Mouse (Mus musculus): ENCODE data around the gene Gm2663.
"Not testable (repeated sequence)": the region's sequence is repeated elsewhere in the genome, so short reads cannot be mapped to it uniquely, and the experiment has no call there.

Gene Gm2663

GRCm38 (mm10) chr6:40999379-40999778 lies at the start of gene Gm2663:
Gm2663 (minus strand) TSS chr6:40999479.
- DNase-seq (ENCODE audit: low read depth, low spot score), result not testable (repeated sequence)

- no peak for DNase-seq (ENCODE audit: low read depth, low spot score)
Observed at GRCm38 (mm10) chr6:41048602-41049001, 49.3 kb upstream of the Gm2663 start.

GRCm38 (mm10) chr6:41047961-41048360 lies 48.7 kb upstream of the Gm2663 start:
- no peak for DNase-seq (ENCODE audit: low read depth, low spot score)

GRCm38 (mm10) chr6:41047202-41047601 lies 47.9 kb upstream of the Gm2663 start:
- DNase-seq (ENCODE audit: low read depth, low spot score), result no peak

- no peak for DNase-seq (ENCODE audit: low read depth, low spot score)
Observed at GRCm38 (mm10) chr6:41046553-41046952, 47.3 kb upstream of the Gm2663 start.

GRCm38 (mm10) chr6:41044753-41045152 lies 45.5 kb upstream of the Gm2663 start:
- DNase-seq (ENCODE audit: low read depth, low spot score), result no peak

GRCm38 (mm10) chr6:41044314-41044713 lies 45.0 kb upstream of the Gm2663 start:
- no peak for DNase-seq (ENCODE audit: low read depth, low spot score)

- no peak for DNase-seq (ENCODE audit: low read depth, low spot score)
Observed at GRCm38 (mm10) chr6:41035409-41035808, 36.1 kb upstream of the Gm2663 start, which contains the start of gene 2210010C04Rik. 2210010C04Rik (minus strand) TSS chr6:41035509.

- no peak for DNase-seq (ENCODE audit: low read depth, low spot score)
Observed at GRCm38 (mm10) chr6:41032802-41033201, 33.5 kb upstream of the Gm2663 start.

- DNase-seq (ENCODE audit: low read depth, low spot score), result no peak
Observed at GRCm38 (mm10) chr6:41032231-41032630, 33.0 kb upstream of the Gm2663 start.

- DNase-seq (ENCODE audit: low read depth, low spot score), result no peak
Observed at GRCm38 (mm10) chr6:41030821-41031220, 31.5 kb upstream of the Gm2663 start.

GRCm38 (mm10) chr6:41027053-41027452 lies 27.8 kb upstream of the Gm2663 start:
- no peak for DNase-seq (ENCODE audit: low read depth, low spot score)

GRCm38 (mm10) chr6:41025873-41026650 lies 26.8 kb upstream of the Gm2663 start:
- no peak for DNase-seq (ENCODE audit: low read depth, low spot score)

GRCm38 (mm10) chr6:41019140-41019539 lies 19.9 kb upstream of the Gm2663 start:
- no peak for DNase-seq (ENCODE audit: low read depth, low spot score)

GRCm38 (mm10) chr6:41018629-41019028 lies 19.4 kb upstream of the Gm2663 start:
- no peak for DNase-seq (ENCODE audit: low read depth, low spot score)

- no peak for DNase-seq (ENCODE audit: low read depth, low spot score)
Observed at GRCm38 (mm10) chr6:41015065-41015464, 15.8 kb upstream of the Gm2663 start.

GRCm38 (mm10) chr6:40964454-40964853 lies 34.8 kb downstream of the Gm2663 start, which contains the start of gene 1810009J06Rik:
1810009J06Rik (plus strand) TSS chr6:40964754.
- DNase-seq (ENCODE audit: low read depth, low spot score), result not testable (repeated sequence)

GRCm38 (mm10) chr6:40953716-40954115 lies 45.6 kb downstream of the Gm2663 start:
- no peak for DNase-seq (ENCODE audit: low read depth, low spot score)

GRCm38 (mm10) chr6:40951770-40952169 lies 47.5 kb downstream of the Gm2663 start, which contains the start of gene Gm4744:
Gm4744 (minus strand) TSS chr6:40951870.
- DNase-seq (ENCODE audit: low read depth, low spot score), result no peak

Measured in retina, adult 2 months (tissue).